Mouse (Mus musculus) spleen, postnatal 10 days (tissue): ENCODE measurements around the gene Gzmb.
A peak's percentile ranks its signal among the peaks of the same experiment; 100 is the strongest.
"Not testable (repeated sequence)": the region's sequence is repeated elsewhere in the genome, so short reads cannot be mapped to it uniquely, and the experiment has no call there.

Source experiments
- DNase-seq, 2 experiments: peaks; one replicate each; pipeline ENCODE4 v3.0.0; 2021 to 2022; ENCODE audit warnings: low spot score in 2 of 2

Gene Gzmb

GRCm38 (mm10) chr14:56262153-56262552 lies at the start of gene Gzmb:
TSS of gene Gzmb (minus strand) at chr14:56262260.
- DNase-seq, result no peak

DNA sequence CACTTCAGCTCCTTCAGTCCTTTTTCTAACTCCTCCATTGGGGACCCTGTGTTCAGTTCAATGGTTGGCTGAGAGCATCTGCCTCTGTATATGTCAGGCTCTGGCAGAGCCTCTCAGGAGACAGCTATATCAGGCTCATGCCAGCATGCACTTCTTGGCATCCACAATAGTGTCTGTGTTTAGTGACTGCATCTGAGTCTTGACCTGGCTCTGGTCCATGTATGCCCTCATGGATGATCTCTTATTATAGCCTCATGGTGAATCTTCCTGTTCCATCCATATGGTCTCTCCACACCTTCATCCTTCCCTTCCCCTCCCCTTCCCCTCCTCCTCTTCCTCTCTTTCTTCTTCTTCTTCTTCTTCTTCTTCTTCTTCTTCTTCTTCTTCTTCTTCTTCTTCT lies 49.7 kb upstream of the Gzmb start:
- not testable (repeated sequence) for DNase-seq

- no peak for DNase-seq
These were observed 48.2 kb upstream of the Gzmb start for GRCm38 (mm10) chr14:56310238-56310637.

- DNase-seq, result no peak
These were observed 42.1 kb upstream of the Gzmb start for GRCm38 (mm10) chr14:56304149-56304548.

DNA sequence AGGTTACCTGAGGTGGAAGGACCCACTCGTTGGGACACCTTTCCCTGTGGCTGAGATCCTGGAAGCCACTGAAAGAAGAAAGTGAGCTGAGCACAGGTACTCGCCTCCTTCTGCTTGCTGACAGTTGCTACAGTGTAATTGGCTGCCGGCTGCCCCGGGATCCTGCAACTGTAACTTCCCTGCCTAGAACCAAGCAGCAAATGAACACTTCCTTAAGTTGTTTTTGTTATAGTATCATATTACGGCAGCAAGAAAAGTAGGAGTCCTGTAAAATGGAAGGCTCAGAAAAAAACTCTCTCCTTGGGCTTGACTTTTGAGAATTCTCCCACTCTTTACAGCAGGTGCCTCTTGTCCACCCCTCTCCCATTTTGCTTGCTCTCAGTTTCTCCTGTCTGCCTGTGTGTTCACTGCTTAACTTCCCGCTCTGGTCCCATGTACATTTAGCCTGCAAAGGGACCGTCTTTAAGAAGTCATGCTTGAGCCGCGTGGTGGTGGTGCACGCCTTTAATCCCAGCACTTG lies 41.5 kb upstream of the Gzmb start:
- no peak for DNase-seq

DNA sequence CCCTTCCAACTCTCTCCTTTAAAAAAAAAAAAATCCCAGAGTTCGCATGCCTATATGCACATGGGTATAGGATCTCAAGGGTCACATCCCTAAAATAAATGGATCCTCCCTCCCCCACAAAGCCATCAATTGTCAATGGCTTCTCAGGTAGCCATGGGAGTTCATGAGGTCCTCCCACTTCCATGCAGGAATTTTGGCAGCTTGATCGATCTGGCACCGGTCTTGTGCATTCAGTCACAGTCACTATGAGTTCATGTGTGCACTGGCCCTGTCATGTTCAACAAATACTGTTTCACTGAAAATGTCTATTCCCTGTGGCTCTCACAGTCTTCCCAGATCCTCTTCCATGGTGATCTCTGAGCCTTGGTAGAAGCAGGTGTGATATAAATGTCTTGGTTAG lies 40.0 kb upstream of the Gzmb start:
- DNase-seq, result no peak

GRCm38 (mm10) chr14:56296786-56297185 lies 34.7 kb upstream of the Gzmb start:
- peak in 1 of 2 experiments; percentile 42 for DNase-seq

DNA sequence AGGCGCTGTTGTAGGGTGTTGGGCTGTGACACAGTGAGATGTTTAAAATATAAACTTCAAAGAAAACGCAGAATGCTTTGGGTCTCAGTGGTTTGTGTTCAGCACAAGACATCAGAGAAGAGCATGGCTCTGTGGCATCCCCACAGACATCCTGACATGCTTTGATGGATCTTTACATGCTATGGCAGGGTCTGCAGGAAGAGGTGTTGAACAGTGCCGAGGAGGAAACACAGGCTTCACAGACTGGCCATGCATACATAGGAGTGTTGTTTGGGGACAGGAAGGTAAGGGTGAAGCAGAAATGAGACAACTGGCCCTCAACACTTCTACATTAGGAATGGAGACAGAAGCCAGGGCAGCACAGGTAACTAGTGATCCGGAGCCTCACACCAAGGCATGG lies 34.0 kb upstream of the Gzmb start:
- DNase-seq, result no peak

DNA sequence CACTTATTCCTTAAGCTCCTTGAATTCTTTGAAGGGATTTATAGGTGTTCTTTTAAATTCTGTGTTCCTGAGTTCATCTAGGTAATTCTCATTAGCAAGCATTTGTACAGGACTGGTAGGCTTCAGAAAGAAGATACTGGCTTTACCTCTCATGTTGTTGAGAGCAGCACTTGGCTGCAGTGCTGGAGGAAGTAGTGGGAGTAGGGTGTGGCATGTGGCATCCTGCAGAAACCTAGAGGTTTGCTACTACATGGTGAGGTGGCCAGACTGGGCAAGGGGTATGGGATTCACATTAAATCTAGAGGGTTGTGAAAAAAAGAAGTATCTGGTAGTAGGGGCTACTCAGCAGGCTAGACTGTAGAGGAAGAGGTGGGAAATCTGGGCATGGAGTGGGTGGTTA lies 31.1 kb upstream of the Gzmb start:
- no peak for DNase-seq

- no peak for DNase-seq
These were observed 26.6 kb upstream of the Gzmb start for GRCm38 (mm10) chr14:56288651-56289050.

DNA sequence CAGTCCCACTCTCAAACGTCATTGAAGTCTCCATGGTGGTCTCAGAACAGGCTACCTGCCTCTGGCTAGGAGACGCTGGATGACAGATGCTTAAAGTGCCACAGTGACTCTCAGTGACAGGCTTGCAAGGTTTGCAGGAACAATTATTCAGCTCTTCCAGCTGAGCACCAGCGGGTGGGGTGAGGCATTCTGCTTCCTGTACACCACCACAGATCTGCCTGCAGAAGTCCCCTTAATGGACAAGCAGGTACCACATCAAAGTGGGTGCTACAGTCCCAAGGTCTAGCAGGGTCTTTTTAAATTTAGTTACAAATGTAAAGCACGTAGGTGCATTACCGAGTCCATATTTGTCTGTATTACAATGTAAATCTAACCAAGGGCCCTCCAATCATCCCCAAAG lies 25.7 kb upstream of the Gzmb start:
- no peak for DNase-seq

GRCm38 (mm10) chr14:56284356-56285325 lies 22.6 kb upstream of the Gzmb start:
- no peak for DNase-seq

DNA sequence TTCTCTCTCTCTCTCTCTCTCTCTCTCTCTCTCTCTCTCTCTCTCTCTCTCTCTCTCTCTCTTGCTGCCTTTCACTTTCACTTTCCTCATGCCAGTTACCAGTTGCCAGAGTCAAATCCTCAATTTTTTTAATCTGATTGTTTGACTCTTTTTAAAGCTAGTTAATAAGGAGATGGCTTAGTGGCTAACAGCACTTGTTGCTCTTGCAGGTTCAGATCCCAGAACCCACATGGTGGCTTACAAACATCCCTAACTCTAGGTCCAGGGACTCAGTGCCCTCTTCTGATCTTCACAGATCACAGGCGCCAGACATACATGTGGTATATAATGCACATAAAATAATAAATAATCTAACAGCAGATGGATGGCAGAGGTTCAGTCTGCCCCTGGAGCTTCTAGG lies 21.8 kb upstream of the Gzmb start:
- no peak for DNase-seq

DNA sequence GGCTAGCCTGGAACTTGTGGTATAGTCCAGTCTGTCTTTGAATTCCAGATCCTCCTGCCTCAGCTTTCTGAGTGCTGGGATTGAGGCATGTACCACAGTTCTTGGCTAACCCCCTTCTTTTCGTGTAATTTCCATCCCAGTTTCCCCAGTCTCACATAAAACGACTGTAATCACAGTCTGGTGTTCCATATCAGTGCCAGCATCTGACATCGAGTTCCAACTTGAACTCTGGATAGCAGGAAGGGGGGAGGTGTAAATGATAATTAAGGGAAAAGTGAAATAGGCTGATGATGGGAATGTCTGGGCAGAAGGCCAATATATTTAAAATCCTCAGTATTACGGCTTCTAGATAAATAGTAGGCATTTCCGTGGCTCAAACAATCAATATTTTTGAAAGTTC lies 19.0 kb upstream of the Gzmb start:
- DNase-seq, result no peak

- not testable (repeated sequence) for DNase-seq
These were observed 16.6 kb upstream of the Gzmb start for GRCm38 (mm10) chr14:56278691-56279090.

DNA sequence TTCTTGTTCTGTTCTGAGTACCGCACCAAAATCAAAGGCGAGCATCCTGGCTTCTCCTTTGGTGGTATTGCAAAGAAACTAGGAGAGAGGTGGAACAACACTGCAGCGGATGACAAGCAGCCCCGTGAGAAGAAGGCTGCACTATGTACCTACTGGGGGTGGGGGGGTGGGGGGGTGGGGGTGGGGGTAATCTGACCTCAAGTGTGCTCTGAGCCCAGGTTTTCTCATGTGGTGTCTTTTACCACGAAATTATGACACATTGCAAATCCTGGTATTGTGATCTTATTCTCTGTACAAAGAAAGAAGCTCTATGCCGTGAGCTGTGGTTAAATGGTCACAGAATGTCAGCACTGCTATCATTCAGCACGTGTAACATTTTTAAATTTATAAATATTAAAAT lies 14.0 kb upstream of the Gzmb start:
- DNase-seq, result not testable (repeated sequence)

DNA sequence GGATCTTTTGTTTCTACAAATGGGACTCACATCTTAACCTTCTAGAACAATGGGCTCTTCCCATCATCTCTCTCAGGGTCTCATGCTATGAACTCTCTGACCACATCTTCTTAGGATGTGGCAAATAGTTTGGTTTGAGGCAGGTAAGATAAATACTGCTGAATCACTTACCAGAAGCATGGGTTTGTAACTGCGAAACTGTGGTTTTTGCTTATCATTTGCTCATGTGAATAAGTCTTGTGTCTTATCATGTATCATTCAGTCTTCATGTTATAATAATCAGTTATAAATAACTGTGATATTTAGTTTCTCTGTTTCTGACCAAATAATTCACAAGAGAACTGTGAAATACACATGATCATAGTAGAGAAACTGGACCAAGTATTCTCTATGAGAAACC lies 4.0 kb upstream of the Gzmb start:
- DNase-seq, result no peak

- DNase-seq, result no peak
These were observed 21.7 kb downstream of the Gzmb start for GRCm38 (mm10) chr14:56240409-56240808.

DNA sequence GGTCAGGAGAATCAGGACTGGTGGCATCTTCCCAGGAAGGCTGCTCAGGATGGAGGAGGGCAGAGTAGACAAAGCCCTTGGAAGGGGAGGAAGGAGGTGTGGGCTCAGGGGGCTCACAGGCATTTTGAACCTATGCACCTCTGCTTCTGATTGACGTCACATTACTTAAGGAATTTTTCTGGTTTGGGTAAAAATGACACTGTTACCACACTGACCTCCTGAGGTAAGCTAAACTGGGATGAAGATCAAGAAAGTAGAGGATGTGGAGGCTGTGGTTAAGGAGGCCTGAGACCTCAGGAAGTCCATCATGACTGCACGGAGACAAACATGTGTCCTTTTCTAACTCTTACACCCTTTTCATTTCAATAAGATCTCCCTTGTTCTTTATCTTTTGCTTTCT lies 27.5 kb downstream of the Gzmb start, which contains the start of gene Gzmc:
Gene Gzmc (minus strand): TSS at position 101 of the 400 bp plus-strand sequence.
- no peak for DNase-seq

DNA sequence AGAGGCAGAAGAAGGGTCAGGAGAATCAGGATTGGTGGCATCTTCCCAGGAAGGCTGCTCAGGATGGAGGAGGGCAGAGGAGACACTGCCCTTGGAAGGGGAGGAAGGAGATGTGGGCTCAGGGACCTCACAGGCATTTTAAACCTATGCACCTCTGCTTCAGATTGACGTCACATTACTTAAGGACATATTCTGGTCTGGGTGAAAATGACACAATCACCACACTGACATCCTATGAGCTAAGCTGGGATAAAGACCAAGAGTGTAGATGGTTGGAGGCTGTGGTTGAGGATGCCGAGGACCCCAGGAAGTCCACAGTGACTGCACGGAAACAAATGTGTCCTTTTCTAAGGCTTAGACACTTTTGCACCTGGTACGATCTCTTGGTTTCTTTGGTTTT lies 50.7 kb downstream of the Gzmb start, which contains the start of gene Gzmf:
Gene Gzmf (minus strand): TSS at position 101 of the 400 bp plus-strand sequence.
- DNase-seq, result no peak
